Mouse (Mus musculus): ENCODE measurements at regions not wholly inside any gene's neighbourhood (a gene's known extent, or its start where the extent isn't known, plus 50 kb on each side); places are given as distances from the start of the nearest gene placed in this dataset.

DNA sequence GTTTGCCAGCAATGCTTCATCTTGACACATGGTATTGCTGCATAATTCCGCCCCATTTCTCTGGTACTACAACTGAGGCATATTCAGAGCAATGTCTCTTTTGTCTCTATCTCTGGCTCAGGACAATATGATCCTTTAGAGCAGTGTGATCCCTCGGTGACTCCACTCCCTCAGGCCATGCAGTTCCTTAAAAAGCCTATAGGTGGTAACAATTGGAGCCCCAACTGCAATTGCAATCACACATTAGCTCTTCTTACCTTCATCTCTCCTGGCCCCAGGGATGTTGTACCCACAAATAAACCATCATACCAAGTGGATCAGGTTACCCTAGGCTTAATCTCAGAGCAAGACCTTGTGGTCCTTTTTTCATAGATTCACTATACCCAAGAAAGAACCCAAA is 618.6 kb downstream of the Insc start:
- TF ChIP-seq POLR2A (IDR thresholded peaks at IDR 0.05; ENCODE audit: extremely low read depth, insufficient read depth, low read length) (no peak), CTCF (IDR thresholded peaks at IDR 0.05; ENCODE audit: low read depth, low read length) (no peak)
